Mouse (Mus musculus) bone marrow, adult 2 months (tissue): Measurements from ENCODE around the gene Ly6g6f.

Experiments
- CTCF ChIP-seq: fragments of 200-500 bp; IDR thresholded peaks from 2 replicates; pipeline ENCODE4 v1.5.1; 2011; ENCODE audit warnings: low read length, control low read depth; ENCODE audit not compliant: control insufficient read depth, insufficient read depth
- POLR2A ChIP-seq: fragments of 200-500 bp; IDR thresholded peaks from 2 replicates; pipeline ENCODE4 v1.6.1; 2011; ENCODE audit warnings: low read depth, mild to moderate bottlenecking, control low read depth, low read length, borderline replicate concordance; ENCODE audit not compliant: control insufficient read depth

DNA sequence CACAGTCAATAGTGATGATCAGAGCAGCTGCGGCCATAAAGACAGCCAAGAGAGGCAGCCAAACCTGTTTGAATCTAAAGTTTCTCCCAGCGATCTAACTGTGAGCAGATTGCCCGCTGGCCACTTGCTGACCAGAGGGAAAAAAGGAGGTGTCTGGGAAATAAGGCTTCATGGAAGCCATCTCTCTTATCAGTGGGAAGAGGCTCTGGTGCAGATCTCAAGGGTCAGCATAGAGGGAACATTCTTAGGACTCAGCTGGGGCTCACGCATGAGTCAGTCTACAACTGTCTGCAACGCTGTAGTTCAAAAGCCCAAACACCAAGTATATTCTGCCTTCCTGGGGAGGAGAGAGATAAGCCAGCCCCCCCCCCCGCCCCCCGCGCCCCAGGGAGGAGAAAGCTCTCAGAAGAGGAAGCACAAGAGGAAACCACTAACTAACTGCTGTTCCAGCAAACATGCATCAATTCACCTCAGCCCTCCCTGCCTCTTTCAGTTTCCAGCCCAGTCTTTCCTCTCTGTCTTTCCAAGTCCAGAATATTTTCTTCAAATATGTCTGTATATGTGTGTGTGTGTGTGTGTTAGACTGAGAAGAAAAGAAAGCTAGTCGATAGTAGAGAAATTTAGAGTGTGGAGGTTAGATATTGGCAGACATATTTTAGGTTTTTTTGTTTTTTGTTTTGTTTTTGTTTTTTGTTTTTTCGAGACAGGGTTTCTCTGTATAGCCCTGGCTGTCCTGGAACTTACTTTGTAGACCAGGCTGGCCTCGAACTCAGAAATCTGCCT lies 37.1 kb downstream of the Ly6g6f start:
- TF ChIP-seq CTCF (no peak), POLR2A (no peak)
